Mouse (Mus musculus) left cerebral cortex, postnatal 10 days (tissue): Measurements from ENCODE around the gene Gm8879. TPM values are rescaled to one million over a fixed set of nuclear protein-coding genes. Genes with fewer than 3 reads are reported as not detected.
"Not testable (repeated sequence)": the region's sequence is repeated elsewhere in the genome, so short reads cannot be mapped to it uniquely, and the experiment has no call there.

Experiments used
- DNase-seq, 2 experiments: peaks; one replicate each; pipeline ENCODE4 v3.0.0; 2021 to 2022; ENCODE audit warnings: low spot score in 2 of 2, mixed read lengths in 1 of 2; ENCODE audit errors: extremely low spot score in 1 of 2
- intact Hi-C: fragments of 180-260 bp; cut with DNase I; formaldehyde crosslinking; loops from one replicate; pipeline ENCODE4 v1.15.1; 2025
- total RNA-seq, 2 experiments: library from RNA; stranded (reverse); gene quantifications; 2 replicates each; pipeline ENCODE4 v1.2.3; 2021

Gm8879 gene
- not detected for total RNA-seq

DNA sequence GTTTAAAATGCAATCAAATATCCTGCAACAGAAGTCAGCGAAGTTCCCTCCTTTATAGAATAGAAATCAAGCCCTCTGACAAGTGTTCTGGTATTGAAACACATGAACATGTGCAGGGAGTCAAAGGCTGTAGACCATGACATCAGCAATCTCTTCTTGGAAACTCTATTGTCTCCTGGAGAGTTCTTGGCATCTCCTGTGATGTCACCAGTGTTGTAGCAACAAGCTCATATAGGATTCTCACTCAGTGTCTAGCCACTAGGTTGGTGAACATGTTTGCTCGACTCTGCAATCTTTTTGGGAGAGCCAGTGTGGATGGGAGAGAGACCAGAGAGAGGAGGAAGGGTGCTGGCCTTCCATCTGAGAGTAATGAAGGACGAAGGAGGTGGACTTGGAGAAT, at the start of gene Gm8879:
Gene Gm8879, plus strand, starts transcription at position 301 of the 400 bp plus-strand sequence.
- DNase-seq, intact Hi-C loops: not testable (repeated sequence)

DNA sequence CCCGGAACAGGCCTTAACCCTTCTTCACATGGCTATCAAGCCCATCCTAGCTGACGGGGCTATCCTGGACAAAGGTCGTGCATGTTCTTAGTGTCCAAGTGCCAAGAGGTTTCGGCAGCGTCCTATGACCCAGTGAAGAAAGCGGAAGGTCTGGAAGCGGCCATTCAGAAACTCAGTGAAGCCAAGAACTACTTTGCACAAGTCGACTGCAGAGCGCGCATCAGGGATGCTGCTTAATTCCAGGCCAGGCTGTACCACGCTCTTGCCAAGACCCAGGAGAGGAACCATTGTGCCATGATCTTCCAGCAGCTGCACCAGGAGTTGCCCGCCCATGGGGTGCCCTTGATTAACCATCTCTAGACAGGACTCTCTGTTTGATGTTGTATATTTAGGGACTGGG, 10.6 kb downstream of the Gm8879 start:
- DNase-seq: peak in 1 of 2 experiments; percentile 20

More for the DNA sequence above, 10.6 kb downstream of the Gm8879 start:
- intact Hi-C loops: not testable (repeated sequence)

Other genes starting within 250 kb of the Gm8879 start
- gene Gm8871, start 179.8 kb upstream of the Gm8879 start, total RNA-seq: not detected
- not detected for gene Gm8857, start 179.8 kb upstream of the Gm8879 start, total RNA-seq
- not detected for gene Gm5861, start 55.4 kb downstream of the Gm8879 start, total RNA-seq
- not detected for gene Gm8890, start 128.4 kb downstream of the Gm8879 start, total RNA-seq
- not detected for gene Speer1, start 213.9 kb downstream of the Gm8879 start, total RNA-seq